Mouse (Mus musculus): ENCODE results near the gene Asxl1. TPM values are rescaled to one million over a fixed set of nuclear protein-coding genes. Genes with fewer than 3 reads are reported as not detected.

Gene Asxl1
- polyA plus RNA-seq, 1 experiment from 2014 or later: 9.0 TPM

DNA sequence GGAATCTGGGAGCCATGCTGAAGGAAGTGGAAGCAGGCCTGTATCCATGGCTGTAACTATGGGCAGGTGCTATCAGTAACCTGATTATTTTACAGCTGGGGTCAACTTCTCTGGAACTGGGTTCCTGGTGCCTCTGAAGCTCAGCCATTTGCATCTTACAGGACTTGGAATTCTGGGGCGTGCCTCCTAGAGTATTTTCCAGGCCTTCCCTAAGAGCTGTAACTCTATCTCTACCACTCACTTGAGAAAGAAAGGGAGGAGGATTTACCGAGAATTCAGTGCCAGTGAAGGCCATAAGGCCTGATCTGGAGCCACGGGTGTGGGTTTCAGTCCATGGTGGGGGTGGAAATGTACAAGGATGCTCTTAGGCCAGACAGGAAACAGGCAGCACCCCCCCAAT, 95.6 kb downstream of the Asxl1 start:
- Histone ChIP-seq H3K27ac (ENCODE audit: low read length) (0 out of 2 replicates have a peak overlapping the region, but pooled peaks have one; percentile 19), H3K36me3 (ENCODE audit: control insufficient read depth, insufficient read depth, low read length) (no peaks in the 10 kb centered on the region), H3K9ac (ENCODE audit: low read depth, low read length) (peak overlapping the region; percentile 36), H3K9me3 (replicated peaks; ENCODE audit: control insufficient read depth, low read length, poor library complexity, severe bottlenecking) (no peaks in the 10 kb centered on the region), H3K4me2 (ENCODE audit: low read length) (peak overlapping the region; percentile 94; the same call in 1 of the 2 replicates), H3K27me3 (ENCODE audit: control insufficient read depth, insufficient read depth, low read depth, low read length) (no peaks in the 10 kb centered on the region), H3K4me3 (ENCODE audit: low read depth, low read length) (no peak overlapping the region), H3K4me1 (ENCODE audit: control insufficient read depth, insufficient read depth, low read length) (peaks cover 50% of the 10 kb centered on the region)
- WGBS: 41% methylated on average over 3 of the region's 3 CpGs
- no peak for ATAC-seq

DNA sequence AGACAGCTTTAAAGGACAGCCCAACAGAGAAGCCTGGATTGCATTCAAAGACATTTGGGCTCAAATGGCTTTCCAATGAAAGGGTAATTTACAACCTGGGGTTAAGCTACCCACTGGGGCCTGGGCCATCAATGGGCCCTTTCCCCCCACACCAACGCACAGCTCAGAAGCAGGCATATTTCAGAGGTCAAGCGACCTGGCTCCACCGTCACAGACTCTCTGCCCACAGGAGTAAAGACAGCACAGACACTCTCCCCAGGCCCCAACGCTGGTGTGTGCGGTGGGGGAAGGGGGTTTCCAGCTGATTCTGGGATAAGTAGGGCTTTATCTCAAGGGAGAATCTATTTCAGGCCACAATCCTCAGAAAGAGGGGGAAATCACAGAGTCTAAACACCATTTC, 97.1 kb downstream of the Asxl1 start:
- H3K27ac ChIP-seq (ENCODE audit: low read length): peak overlapping the region; percentile 96
- H3K9ac ChIP-seq (ENCODE audit: low read depth, low read length): peak overlapping the region; percentile 82
- H3K4me1 ChIP-seq (ENCODE audit: control insufficient read depth, insufficient read depth, low read length): peaks cover 42% of the 10 kb centered on the region
- peak overlapping the region; percentile 68 for H3K4me3 ChIP-seq (ENCODE audit: low read depth, low read length)
- H3K36me3 ChIP-seq (ENCODE audit: control insufficient read depth, insufficient read depth, low read length): no peaks in the 10 kb centered on the region
- no peak for ATAC-seq
- 2% methylated on average over 5 of the region's 5 CpGs for WGBS
- peak overlapping the region; percentile 94 for H3K4me2 ChIP-seq (ENCODE audit: low read length)
- H3K9me3 ChIP-seq (replicated peaks; ENCODE audit: control insufficient read depth, low read length, poor library complexity, severe bottlenecking): no peaks in the 10 kb centered on the region
- no peaks in the 10 kb centered on the region for H3K27me3 ChIP-seq (ENCODE audit: control insufficient read depth, insufficient read depth, low read depth, low read length)

- Histone ChIP-seq H3K4me2 (ENCODE audit: low read length) (peak overlapping the region; percentile 94), H3K9me3 (replicated peaks; ENCODE audit: control insufficient read depth, low read length, poor library complexity, severe bottlenecking) (no peaks in the 10 kb centered on the region), H3K9ac (ENCODE audit: low read depth, low read length) (peak overlapping the region; percentile 82), H3K27ac (ENCODE audit: low read length) (peak overlapping the region; percentile 96), H3K4me3 (ENCODE audit: low read depth, low read length) (peak overlapping the region; percentile 68), H3K27me3 (ENCODE audit: control insufficient read depth, insufficient read depth, low read depth, low read length) (no peaks in the 10 kb centered on the region), H3K36me3 (ENCODE audit: control insufficient read depth, insufficient read depth, low read length) (no peaks in the 10 kb centered on the region), H3K4me1 (ENCODE audit: control insufficient read depth, insufficient read depth, low read length) (peaks cover 40% of the 10 kb centered on the region)
- peak; percentile 59 for ATAC-seq
- under 1% methylated on average over 49 of the region's 59 CpGs for WGBS
Observed at GRCm38 (mm10) chr2:153443434-153444240, 98.0 kb downstream of the Asxl1 start.

DNA sequence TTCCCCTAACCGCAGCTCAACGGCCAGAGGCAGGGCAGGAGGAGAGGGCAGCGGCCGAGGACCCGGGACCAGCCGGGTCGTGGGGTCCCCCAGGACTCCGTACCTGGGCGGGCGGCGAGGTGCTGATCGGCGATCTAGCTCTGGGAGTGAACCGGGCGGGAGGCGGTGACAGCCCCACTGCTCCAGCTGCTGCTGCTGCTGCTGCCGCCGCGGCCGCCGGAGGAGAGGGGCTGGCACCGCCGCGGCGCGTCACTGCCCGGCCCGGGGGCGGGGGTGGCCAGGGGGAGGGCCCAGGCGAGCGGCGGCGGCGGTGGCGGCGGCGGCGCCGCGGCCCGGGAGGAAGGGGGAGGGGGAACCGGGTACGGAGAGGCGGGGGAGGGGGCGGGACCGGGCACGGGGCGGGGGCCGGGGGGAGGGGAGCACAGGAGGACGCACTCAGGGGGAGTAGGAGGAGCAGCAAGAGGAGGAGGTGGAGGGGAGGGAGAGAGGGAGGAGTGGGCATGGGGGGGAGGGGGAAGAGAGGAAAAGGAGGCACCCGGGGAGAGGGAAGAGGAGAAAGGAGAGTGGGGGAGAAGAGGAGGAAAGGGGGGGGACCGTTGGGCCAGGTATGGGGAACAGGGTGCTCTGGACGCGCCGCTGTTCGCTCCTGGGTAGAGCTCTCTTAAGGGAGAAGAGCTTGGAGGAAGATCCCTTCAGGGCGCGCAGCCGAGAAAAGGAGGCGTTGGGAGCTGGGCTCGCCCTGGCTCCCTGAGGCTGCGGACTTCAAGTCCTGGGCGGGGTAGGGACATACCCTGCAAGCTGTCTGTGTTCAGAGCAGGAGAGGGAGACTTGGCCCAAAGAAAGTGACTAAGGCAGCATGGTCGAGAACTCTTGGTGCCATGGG, 98.9 kb downstream of the Asxl1 start:
- WGBS: 2% methylated on average over 21 of the region's 64 CpGs
- peak overlapping the region; percentile 96 for H3K27ac ChIP-seq (ENCODE audit: low read length)
- peak overlapping the region; percentile 82 for H3K9ac ChIP-seq (ENCODE audit: low read depth, low read length)
- H3K27me3 ChIP-seq (ENCODE audit: control insufficient read depth, insufficient read depth, low read depth, low read length): no peaks in the 10 kb centered on the region
- H3K36me3 ChIP-seq (ENCODE audit: control insufficient read depth, insufficient read depth, low read length): no peaks in the 10 kb centered on the region
- H3K4me2 ChIP-seq (ENCODE audit: low read length): peak overlapping the region; percentile 94
- no peaks in the 10 kb centered on the region for H3K9me3 ChIP-seq (replicated peaks; ENCODE audit: control insufficient read depth, low read length, poor library complexity, severe bottlenecking)
- peak overlapping the region; percentile 68 for H3K4me3 ChIP-seq (ENCODE audit: low read depth, low read length)
- H3K4me1 ChIP-seq (ENCODE audit: control insufficient read depth, insufficient read depth, low read length): peaks cover 40% of the 10 kb centered on the region
- peak; percentile 73 for ATAC-seq

- peaks cover 35% of the 10 kb centered on the region for H3K4me1 ChIP-seq (ENCODE audit: control insufficient read depth, insufficient read depth, low read length)
- H3K4me3 ChIP-seq (ENCODE audit: low read depth, low read length): peak overlapping the region; percentile 68
- peak overlapping the region; percentile 94 for H3K4me2 ChIP-seq (ENCODE audit: low read length)
- H3K36me3 ChIP-seq (ENCODE audit: control insufficient read depth, insufficient read depth, low read length): no peaks in the 10 kb centered on the region
- peak overlapping the region; percentile 96 for H3K27ac ChIP-seq (ENCODE audit: low read length)
- under 1% methylated on average over 58 of the region's 59 CpGs for WGBS
- ATAC-seq: peak; percentile 57
- no peaks in the 10 kb centered on the region for H3K9me3 ChIP-seq (replicated peaks; ENCODE audit: control insufficient read depth, low read length, poor library complexity, severe bottlenecking)
- no peaks in the 10 kb centered on the region for H3K27me3 ChIP-seq (ENCODE audit: control insufficient read depth, insufficient read depth, low read depth, low read length)
- H3K9ac ChIP-seq (ENCODE audit: low read depth, low read length): peak overlapping the region; percentile 82
Observed at GRCm38 (mm10) chr2:153445137-153446016, 99.7 kb downstream of the Asxl1 start.

- Histone ChIP-seq H3K27ac (ENCODE audit: low read length) (peak overlapping the region; percentile 96), H3K4me3 (ENCODE audit: low read depth, low read length) (peak overlapping the region; percentile 68), H3K27me3 (ENCODE audit: control insufficient read depth, insufficient read depth, low read depth, low read length) (no peaks in the 10 kb centered on the region), H3K9ac (ENCODE audit: low read depth, low read length) (peak overlapping the region; percentile 82), H3K9me3 (replicated peaks; ENCODE audit: control insufficient read depth, low read length, poor library complexity, severe bottlenecking) (no peaks in the 10 kb centered on the region), H3K36me3 (ENCODE audit: control insufficient read depth, insufficient read depth, low read length) (no peaks in the 10 kb centered on the region), H3K4me1 (ENCODE audit: control insufficient read depth, insufficient read depth, low read length) (peaks cover 28% of the 10 kb centered on the region), H3K4me2 (ENCODE audit: low read length) (peak overlapping the region; percentile 94)
- no peak for ATAC-seq
- under 1% methylated on average over 8 of the region's 8 CpGs for WGBS
Observed at GRCm38 (mm10) chr2:153446017-153446408, 100.4 kb downstream of the Asxl1 start.

DNA sequence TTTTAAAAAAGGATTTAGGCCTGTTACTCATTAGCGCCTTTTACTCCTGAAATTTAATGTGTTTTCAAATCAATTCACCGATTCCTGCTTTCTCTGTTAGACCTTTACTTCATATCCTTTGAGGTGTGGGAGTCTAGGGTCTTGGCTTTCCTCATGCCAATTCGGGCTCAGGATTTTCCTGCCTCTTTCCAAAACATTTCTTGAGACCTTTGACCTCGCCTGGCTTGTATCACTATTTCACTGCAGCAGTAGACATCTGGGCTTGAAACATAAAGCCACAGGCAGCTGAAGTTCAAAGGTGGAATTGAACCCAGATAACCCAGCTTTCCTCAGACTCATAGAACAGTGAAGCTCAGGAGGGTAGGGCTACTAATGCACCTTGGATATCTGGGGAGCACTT, 100.8 kb downstream of the Asxl1 start:
- H3K36me3 ChIP-seq (ENCODE audit: control insufficient read depth, insufficient read depth, low read length): no peaks in the 10 kb centered on the region
- peak overlapping the region; percentile 94; the same call in 1 of the 2 replicates for H3K4me2 ChIP-seq (ENCODE audit: low read length)
- no peaks in the 10 kb centered on the region for H3K9me3 ChIP-seq (replicated peaks; ENCODE audit: control insufficient read depth, low read length, poor library complexity, severe bottlenecking)
- peak overlapping the region; percentile 96; the same call in 1 of the 2 replicates for H3K27ac ChIP-seq (ENCODE audit: low read length)
- ATAC-seq: no peak
- no peaks in the 10 kb centered on the region for H3K27me3 ChIP-seq (ENCODE audit: control insufficient read depth, insufficient read depth, low read depth, low read length)
- H3K4me3 ChIP-seq (ENCODE audit: low read depth, low read length): no peak overlapping the region
- WGBS: 27% methylated on average over 4 of the region's 4 CpGs
- H3K9ac ChIP-seq (ENCODE audit: low read depth, low read length): no peak overlapping the region
- peaks cover 24% of the 10 kb centered on the region for H3K4me1 ChIP-seq (ENCODE audit: control insufficient read depth, insufficient read depth, low read length)

- no peaks in the 10 kb centered on the region for H3K27me3 ChIP-seq (ENCODE audit: control insufficient read depth, insufficient read depth, low read depth, low read length)
- no peaks in the 10 kb centered on the region for H3K36me3 ChIP-seq (ENCODE audit: control insufficient read depth, insufficient read depth, low read length)
- ATAC-seq: no peak
- H3K4me1 ChIP-seq (ENCODE audit: control insufficient read depth, insufficient read depth, low read length): peaks cover 11% of the 10 kb centered on the region
- no peaks in the 10 kb centered on the region for H3K9me3 ChIP-seq (replicated peaks; ENCODE audit: control insufficient read depth, low read length, poor library complexity, severe bottlenecking)
- WGBS: 82% methylated on average over 3 of the region's 3 CpGs
- no peak overlapping the region for H3K4me3 ChIP-seq (ENCODE audit: low read depth, low read length)
- no peak overlapping the region for H3K4me2 ChIP-seq (ENCODE audit: low read length)
- no peak overlapping the region for H3K9ac ChIP-seq (ENCODE audit: low read depth, low read length)
- H3K27ac ChIP-seq (ENCODE audit: low read length): no peak overlapping the region
Observed at GRCm38 (mm10) chr2:153447719-153448118, 102.1 kb downstream of the Asxl1 start.

Measured in midbrain, embryonic 16.5 days (tissue).